Mouse (Mus musculus) forebrain, embryonic 12.5 days (tissue): Measurements from ENCODE around the gene Tesk1. TPM values are rescaled to one million over a fixed set of nuclear protein-coding genes. Genes with fewer than 3 reads are reported as not detected.
A peak's percentile ranks its signal among the peaks of the same experiment; 100 is the strongest.

Experiments used
- ATAC-seq: fragments of 200-750 bp; cut with Nextera tagmentation; 2 replicates; pipeline ENCODE4 v1.8.0; 2017; ENCODE audit warnings: moderate TSS enrichment; ENCODE audit not compliant: low FRiP score
- H3K27ac ChIP-seq: fragments of 300-500 bp; sonication (generic); 2 replicates; pipeline ENCODE4 v1.5.1; 2016; ENCODE audit warnings: mild to moderate bottlenecking
- H3K27me3 ChIP-seq: fragments of 300-500 bp; sonication (generic); 2 replicates; pipeline ENCODE4 v1.6.1; 2016; ENCODE audit warnings: mild to moderate bottlenecking
- H3K36me3 ChIP-seq: fragments of 300-500 bp; sonication (generic); replicated peaks from 2 replicates; pipeline ENCODE4 v1.6.1; 2016; ENCODE audit warnings: mild to moderate bottlenecking
- H3K4me1 ChIP-seq: fragments of 300-500 bp; sonication (generic); 2 replicates; pipeline ENCODE4 v1.6.1; 2016
- H3K4me2 ChIP-seq: fragments of 300-500 bp; sonication (generic); 2 replicates; pipeline ENCODE4 v1.6.1; 2016; ENCODE audit warnings: mild to moderate bottlenecking, moderate library complexity
- H3K4me3 ChIP-seq: fragments of 300-500 bp; sonication (generic); replicated peaks from 2 replicates; pipeline ENCODE4 v1.5.1; 2016; ENCODE audit warnings: mild to moderate bottlenecking
- H3K9ac ChIP-seq: fragments of 300-500 bp; sonication (generic); 2 replicates; pipeline ENCODE4 v1.6.1; 2016; ENCODE audit warnings: mild to moderate bottlenecking
- H3K9me3 ChIP-seq: fragments of 300-500 bp; sonication (generic); 2 replicates; pipeline ENCODE4 v1.6.1; 2016
- WGBS: fragments of 180-500 bp; shearing (Covaris S2); methylation state at CpG from one replicate; pipeline ENCODE4 v1.1.7; 2016; 5-methylcytosine and 5-hydroxymethylcytosine counted together
- polyA plus RNA-seq: library from polyadenylated mRNA; unstranded; fragments of >200 nt; fragmentation: Nextera tagmentation; extraction: Ambion mirVana; gene quantifications from 2 replicates; pipeline ENCODE4 v1.2.1, GENCODE M21; 2016

The Tesk1 gene
- polyA plus RNA-seq, 1 experiment from 2014 or later: 12.6 TPM

GRCm38 (mm10) chr4:43421632-43422240 is 20.0 kb upstream of the Tesk1 start:
- no peak overlapping the region; the same call in 1 of the 2 replicates for H3K9ac ChIP-seq
- H3K36me3 ChIP-seq: peaks cover 62% of the 10 kb centered on the region
- H3K4me1 ChIP-seq: peaks cover 15% of the 10 kb centered on the region
- H3K27me3 ChIP-seq: peaks cover 34% of the 10 kb centered on the region
- H3K4me2 ChIP-seq: no peak overlapping the region
- WGBS: 80% methylated on average over 28 of the region's 28 CpGs
- no peak for ATAC-seq
- no peak overlapping the region for H3K27ac ChIP-seq
- no peaks in the 10 kb centered on the region for H3K9me3 ChIP-seq
- H3K4me3 ChIP-seq: no peak overlapping the region

GRCm38 (mm10) chr4:43423267-43423934 is 18.3 kb upstream of the Tesk1 start:
- H3K27me3 ChIP-seq: peaks cover 51% of the 10 kb centered on the region
- no peaks in the 10 kb centered on the region for H3K9me3 ChIP-seq
- H3K4me2 ChIP-seq: no peak overlapping the region
- no peak overlapping the region for H3K27ac ChIP-seq
- no peak overlapping the region for H3K9ac ChIP-seq
- 94% methylated on average over 20 of the region's 20 CpGs for WGBS
- peaks cover 57% of the 10 kb centered on the region for H3K36me3 ChIP-seq
- no peak for ATAC-seq
- peaks cover 30% of the 10 kb centered on the region for H3K4me1 ChIP-seq
- no peak overlapping the region for H3K4me3 ChIP-seq

- Histone ChIP-seq H3K36me3 (peaks cover 57% of the 10 kb centered on the region), H3K4me1 (peaks cover 37% of the 10 kb centered on the region), H3K27me3 (peaks cover 57% of the 10 kb centered on the region), H3K27ac (no peak overlapping the region), H3K4me2 (no peak overlapping the region), H3K9me3 (no peaks in the 10 kb centered on the region), H3K4me3 (no peak overlapping the region), H3K9ac (no peak overlapping the region)
- 86% methylated on average over 9 of the region's 9 CpGs for WGBS
- no peak for ATAC-seq
Measured at GRCm38 (mm10) chr4:43424072-43424471, 17.7 kb upstream of the Tesk1 start.

GRCm38 (mm10) chr4:43425197-43425596 is 16.5 kb upstream of the Tesk1 start:
- H3K4me1 ChIP-seq: peaks cover 38% of the 10 kb centered on the region
- peak overlapping the region; percentile 20 for H3K4me2 ChIP-seq
- no peak for ATAC-seq
- H3K27me3 ChIP-seq: peaks cover 61% of the 10 kb centered on the region
- H3K9ac ChIP-seq: 0 out of 2 replicates have a peak overlapping the region, but pooled peaks have one; percentile 9
- no peak overlapping the region for H3K27ac ChIP-seq
- peak overlapping the region; percentile 10; the same call in 1 of the 2 replicates for H3K4me3 ChIP-seq
- WGBS: 23% methylated on average over 14 of the region's 14 CpGs
- peaks cover 57% of the 10 kb centered on the region for H3K36me3 ChIP-seq
- no peaks in the 10 kb centered on the region for H3K9me3 ChIP-seq

GRCm38 (mm10) chr4:43425648-43426380 is 15.9 kb upstream of the Tesk1 start:
- WGBS: 20% methylated on average over 31 of the region's 31 CpGs
- Histone ChIP-seq H3K27ac (no peak overlapping the region), H3K4me3 (peak overlapping the region; percentile 10; the same call in 1 of the 2 replicates), H3K9ac (no peak overlapping the region), H3K9me3 (no peaks in the 10 kb centered on the region), H3K27me3 (peaks cover 66% of the 10 kb centered on the region), H3K4me1 (peaks cover 38% of the 10 kb centered on the region), H3K36me3 (peaks cover 57% of the 10 kb centered on the region), H3K4me2 (peak overlapping the region; percentile 20)
- 0 out of 2 replicates have a peak, but pooled peaks have one; percentile 40 for ATAC-seq

GRCm38 (mm10) chr4:43426487-43426886 is 15.3 kb upstream of the Tesk1 start:
- Histone ChIP-seq H3K27me3 (peaks cover 68% of the 10 kb centered on the region), H3K4me1 (peaks cover 38% of the 10 kb centered on the region), H3K36me3 (peaks cover 53% of the 10 kb centered on the region), H3K9ac (no peak overlapping the region), H3K27ac (no peak overlapping the region), H3K9me3 (no peaks in the 10 kb centered on the region), H3K4me2 (no peak overlapping the region), H3K4me3 (no peak overlapping the region)
- 41% methylated on average over 10 of the region's 10 CpGs for WGBS
- no peak for ATAC-seq

GRCm38 (mm10) chr4:43427501-43428179 is 14.1 kb upstream of the Tesk1 start:
- 24% methylated on average over 23 of the region's 23 CpGs for WGBS
- 0 out of 2 replicates have a peak overlapping the region, but pooled peaks have one; percentile 5 for H3K4me3 ChIP-seq
- no peaks in the 10 kb centered on the region for H3K9me3 ChIP-seq
- H3K9ac ChIP-seq: no peak overlapping the region
- no peak overlapping the region for H3K27ac ChIP-seq
- no peak for ATAC-seq
- peak overlapping the region; percentile 10; the same call in 1 of the 2 replicates for H3K4me2 ChIP-seq
- H3K4me1 ChIP-seq: peaks cover 40% of the 10 kb centered on the region
- peaks cover 42% of the 10 kb centered on the region for H3K36me3 ChIP-seq
- H3K27me3 ChIP-seq: peaks cover 68% of the 10 kb centered on the region

- WGBS: 28% methylated on average over 16 of the region's 16 CpGs
- H3K27ac ChIP-seq: no peak overlapping the region
Measured at GRCm38 (mm10) chr4:43428180-43428861, 13.4 kb upstream of the Tesk1 start.

GRCm38 (mm10) chr4:43428946-43429345 is 12.8 kb upstream of the Tesk1 start, which contains the start of gene Fam166b:
Gene Fam166b, minus strand, starts transcription at chr4:43429134.
- Histone ChIP-seq H3K9ac (peak within 1 kb of the TSS; percentile 36; the same call in 1 of the 2 replicates), H3K4me3 (no peak within 1 kb of the TSS), H3K4me1 (peaks cover 40% of the 10 kb centered on the region), H3K4me2 (no peak within 1 kb of the TSS; the same call in 1 of the 2 replicates), H3K9me3 (no peaks in the 10 kb centered on the region), H3K27me3 (peaks cover 62% of the 10 kb centered on the region), H3K36me3 (peaks cover 29% of the 10 kb centered on the region), H3K27ac (no peak within 1 kb of the TSS)
- no peak for ATAC-seq
- whole genome bisulfite sequencing: 6% methylated on average over 10 of the region's 10 CpGs

More at GRCm38 (mm10) chr4:43428180-43428861, 13.4 kb upstream of the Tesk1 start:
- peaks cover 40% of the 10 kb centered on the region for H3K4me1 ChIP-seq
- ATAC-seq: no peak
- H3K4me3 ChIP-seq: no peak overlapping the region
- no peaks in the 10 kb centered on the region for H3K9me3 ChIP-seq
- peaks cover 35% of the 10 kb centered on the region for H3K36me3 ChIP-seq
- H3K4me2 ChIP-seq: no peak overlapping the region
- H3K9ac ChIP-seq: peak overlapping the region; percentile 36; the same call in 1 of the 2 replicates
- peaks cover 68% of the 10 kb centered on the region for H3K27me3 ChIP-seq

GRCm38 (mm10) chr4:43431690-43432089 is 10.0 kb upstream of the Tesk1 start:
- Histone ChIP-seq H3K9me3 (no peaks in the 10 kb centered on the region), H3K4me1 (peaks cover 25% of the 10 kb centered on the region), H3K4me2 (no peak overlapping the region), H3K27me3 (peaks cover 35% of the 10 kb centered on the region), H3K36me3 (peaks cover 1% of the 10 kb centered on the region; the same call in 1 of the 2 replicates), H3K27ac (peak overlapping the region; percentile 89), H3K4me3 (no peak overlapping the region), H3K9ac (no peak overlapping the region)
- 4% methylated on average over 4 of the region's 4 CpGs for WGBS
- peak; percentile 57; the same call in 1 of the 2 replicates for ATAC-seq

GRCm38 (mm10) chr4:43432832-43433231 is 8.9 kb upstream of the Tesk1 start:
- 88% methylated on average over 1 of the region's 1 CpGs for WGBS
- ATAC-seq: no peak
- no peaks in the 10 kb centered on the region for H3K9me3 ChIP-seq
- no peaks in the 10 kb centered on the region for H3K36me3 ChIP-seq
- H3K27ac ChIP-seq: no peak overlapping the region
- H3K27me3 ChIP-seq: peaks cover 23% of the 10 kb centered on the region
- no peak overlapping the region for H3K4me3 ChIP-seq
- no peak overlapping the region for H3K4me2 ChIP-seq
- H3K4me1 ChIP-seq: peaks cover 16% of the 10 kb centered on the region
- H3K9ac ChIP-seq: no peak overlapping the region
